Mouse (Mus musculus) myocyte (in vitro differentiated cells): ENCODE data around the gene Pin1rt1. TPM values are rescaled to one million over a fixed set of nuclear protein-coding genes. Genes with fewer than 3 reads are reported as not detected.

Experiments used
- H3K27me3 ChIP-seq: one replicate; pipeline ENCODE4 v1.6.1; 2011; ENCODE audit not compliant: control insufficient read depth, insufficient read depth, insufficient read length
- H3K36me3 ChIP-seq: one replicate; pipeline ENCODE4 v1.6.1; 2011; ENCODE audit not compliant: control insufficient read depth, insufficient read depth
- H3K4me2 ChIP-seq: one replicate; pipeline ENCODE4 v1.6.1; 2011; ENCODE audit warnings: low read depth, control low read depth
- H3K4me3 ChIP-seq: one replicate; pipeline ENCODE4 v1.5.1; 2011; ENCODE audit warnings: mild to moderate bottlenecking, control low read depth, moderate library complexity
- H3K79me2 ChIP-seq: one replicate; pipeline ENCODE4 v1.6.1; 2011; ENCODE audit not compliant: control insufficient read depth, insufficient read depth
- H3ac ChIP-seq: one replicate; pipeline ENCODE4 v1.6.1; 2011; ENCODE audit not compliant: control insufficient read depth, insufficient read length
- CEBPB ChIP-seq: IDR thresholded peaks from 2 replicates; pipeline ENCODE4 v1.6.1; 2011; ENCODE audit warnings: mild to moderate bottlenecking, moderate library complexity; ENCODE audit not compliant: poor library complexity, insufficient read depth, severe bottlenecking
- E2F4 ChIP-seq: IDR thresholded peaks from one replicate; pipeline ENCODE4 v1.6.1; 2011; ENCODE audit warnings: mild to moderate bottlenecking, control low read depth, moderate library complexity; ENCODE audit not compliant: insufficient read depth
- MAX ChIP-seq: IDR thresholded peaks from one replicate; pipeline ENCODE4 v1.6.1; 2011; ENCODE audit warnings: low read depth, mild to moderate bottlenecking, control low read depth
- MYOD1 ChIP-seq, 3 experiments: IDR thresholded peaks; one replicate each; pipeline ENCODE4 v1.6.1; 2011; ENCODE audit warnings: control low read depth in 2 of 3, low read depth in 2 of 3, mild to moderate bottlenecking in 2 of 3, moderate library complexity in 1 of 3; ENCODE audit not compliant: insufficient read length in 2 of 3, control insufficient read depth in 1 of 3
- MYOG ChIP-seq, 3 experiments: IDR thresholded peaks; one replicate each; pipeline ENCODE4 v1.6.1; 2011; ENCODE audit warnings: control low read depth in 2 of 3, low read depth in 2 of 3, mild to moderate bottlenecking in 2 of 3; ENCODE audit not compliant: insufficient read length in 2 of 3, control insufficient read depth in 1 of 3, insufficient read depth in 1 of 3
- POLR2A ChIP-seq: IDR thresholded peaks from one replicate; pipeline ENCODE4 v1.6.1; 2011; ENCODE audit warnings: low read depth, mild to moderate bottlenecking, control low read depth, moderate library complexity; ENCODE audit not compliant: insufficient read length
- POLR2AphosphoS2 ChIP-seq: IDR thresholded peaks from one replicate; pipeline ENCODE4 v1.6.1; 2011; ENCODE audit warnings: low read depth, control low read depth; ENCODE audit not compliant: insufficient read length
- REST ChIP-seq: IDR thresholded peaks from one replicate; pipeline ENCODE4 v1.6.1; 2011; ENCODE audit warnings: mild to moderate bottlenecking, control low read depth, moderate library complexity; ENCODE audit not compliant: insufficient read depth, insufficient read length
- SRF ChIP-seq: IDR thresholded peaks from one replicate; pipeline ENCODE4 v1.6.1; 2011; ENCODE audit warnings: low read depth; ENCODE audit not compliant: control insufficient read depth, insufficient read length
- TCF12 ChIP-seq: IDR thresholded peaks from one replicate; pipeline ENCODE4 v1.6.1; 2011; ENCODE audit warnings: mild to moderate bottlenecking, control low read depth; ENCODE audit not compliant: poor library complexity, insufficient read depth, severe bottlenecking
- TCF3 ChIP-seq: IDR thresholded peaks from one replicate; pipeline ENCODE4 v1.6.1; 2011; ENCODE audit warnings: low read depth, control low read depth; ENCODE audit not compliant: insufficient read length
- USF1 ChIP-seq: IDR thresholded peaks from one replicate; pipeline ENCODE4 v1.6.1; 2011; ENCODE audit warnings: low read depth, mild to moderate bottlenecking, control low read depth, moderate library complexity
- polyA plus RNA-seq: library from polyadenylated mRNA; unstranded; fragments of >200 nt; fragmentation: generic; extraction: Trizol; gene quantifications from one replicate; pipeline ENCODE4 v1.2.1, GENCODE M21; 2012; ENCODE audit warnings: missing spikeins

Pin1rt1 gene
- polyA plus RNA-seq, 1 experiment = not detected

DNA sequence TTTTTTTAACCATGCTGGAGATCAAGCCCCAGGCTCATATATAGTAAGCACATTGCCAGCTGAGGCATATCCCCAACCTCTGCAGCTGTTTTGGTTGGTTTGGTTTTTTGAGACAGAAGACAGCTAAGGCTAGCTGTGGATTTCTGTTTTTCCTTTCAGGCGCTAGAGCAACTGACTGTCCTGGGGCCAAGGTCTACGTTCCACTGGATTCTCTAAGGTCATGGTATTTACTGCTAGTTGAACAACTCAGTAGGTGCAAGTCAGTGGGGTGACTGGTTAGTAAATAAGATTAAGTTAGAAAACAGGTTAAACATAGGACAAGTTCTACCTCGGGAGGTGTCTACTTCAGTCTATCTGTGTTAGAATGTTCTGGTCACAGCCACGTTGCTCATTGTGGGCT lies 31.4 kb downstream of the Pin1rt1 start:
- Histone ChIP-seq H3K4me2 (peak overlapping the region; percentile 32), H3K4me3 (no peak overlapping the region), H3K36me3 (peaks cover 3% of the 10 kb centered on the region), H3K27me3 (no peaks in the 10 kb centered on the region), H3K79me2 (no peaks in the 10 kb centered on the region), H3ac (no peak overlapping the region)
- TF ChIP-seq POLR2AphosphoS2 = no peak
- TF ChIP-seq MYOD1 (IDR thresholded peaks at IDR 0.05; ENCODE audit: control insufficient read depth in 1 of 3, insufficient read length in 2 of 3, low read depth in 2 of 3) = no peak
- no peak for TF ChIP-seq SRF
- no peak for TF ChIP-seq TCF12
- TF ChIP-seq CEBPB = no peak
- no peak for TF ChIP-seq MAX
- TF ChIP-seq E2F4 = no peak
- TF ChIP-seq POLR2A = no peak
- TF ChIP-seq REST = no peak
- TF ChIP-seq TCF3 = no peak
- no peak for TF ChIP-seq USF1
- TF ChIP-seq MYOG (IDR thresholded peaks at IDR 0.05; ENCODE audit: control insufficient read depth in 1 of 3, insufficient read depth in 1 of 3, insufficient read length in 2 of 3, low read depth in 2 of 3) = no peak

- Histone ChIP-seq H3K79me2 (no peaks in the 10 kb centered on the region), H3ac (no peak overlapping the region), H3K4me3 (no peak overlapping the region), H3K4me2 (no peak overlapping the region), H3K27me3 (no peaks in the 10 kb centered on the region), H3K36me3 (no peaks in the 10 kb centered on the region)
- TF ChIP-seq SRF (no peak), E2F4 (no peak), REST (no peak), CEBPB (no peak), USF1 (no peak), TCF12 (no peak), MYOD1 (IDR thresholded peaks at IDR 0.05; ENCODE audit: control insufficient read depth in 1 of 3, insufficient read length in 2 of 3, low read depth in 2 of 3) (no peak), TCF3 (no peak), POLR2AphosphoS2 (no peak), MYOG (IDR thresholded peaks at IDR 0.05; ENCODE audit: control insufficient read depth in 1 of 3, insufficient read depth in 1 of 3, insufficient read length in 2 of 3, low read depth in 2 of 3) (no peak), MAX (no peak), POLR2A (no peak)
These were observed 38.9 kb downstream of the Pin1rt1 start for GRCm38 (mm10) chr2:104677326-104677725.

DNA sequence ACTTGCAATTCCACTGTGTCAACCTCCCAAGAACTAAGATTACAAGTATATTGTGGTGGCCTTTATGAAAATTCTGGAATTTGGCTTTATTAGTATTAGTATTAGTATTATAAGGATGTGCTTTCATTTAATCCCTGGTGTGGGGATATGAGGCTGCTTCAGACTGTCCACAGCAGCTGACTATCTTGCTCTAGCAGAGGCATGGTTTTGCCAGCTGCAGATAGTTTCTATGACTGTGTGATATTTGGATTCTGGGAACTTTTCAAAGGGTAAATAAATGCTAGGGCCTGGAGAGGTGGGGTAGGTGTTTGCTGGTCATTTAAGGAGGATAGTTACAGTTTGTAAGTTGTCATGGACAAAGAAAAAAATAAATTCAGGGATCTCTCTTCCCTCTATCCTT lies 44.5 kb downstream of the Pin1rt1 start:
- Histone ChIP-seq H3K36me3 (no peaks in the 10 kb centered on the region), H3K4me3 (no peak overlapping the region), H3K79me2 (no peaks in the 10 kb centered on the region), H3K27me3 (no peaks in the 10 kb centered on the region), H3ac (no peak overlapping the region), H3K4me2 (no peak overlapping the region)
- TF ChIP-seq TCF12 (no peak), REST (no peak), CEBPB (no peak), MYOG (IDR thresholded peaks at IDR 0.05; ENCODE audit: control insufficient read depth in 1 of 3, insufficient read depth in 1 of 3, insufficient read length in 2 of 3, low read depth in 2 of 3) (no peak), SRF (no peak), USF1 (no peak), TCF3 (no peak)

GRCm38 (mm10) chr2:104669122-104669804 lies 46.9 kb downstream of the Pin1rt1 start:
- Histone ChIP-seq H3K4me3 (no peak overlapping the region), H3K79me2 (no peaks in the 10 kb centered on the region), H3K36me3 (peaks cover 14% of the 10 kb centered on the region), H3ac (no peak overlapping the region), H3K27me3 (no peaks in the 10 kb centered on the region), H3K4me2 (no peak overlapping the region)
- TF ChIP-seq MYOG (IDR thresholded peaks at IDR 0.05; ENCODE audit: control insufficient read depth in 1 of 3, insufficient read depth in 1 of 3, insufficient read length in 2 of 3, low read depth in 2 of 3) (no peak), TCF12 (no peak)

Other genes starting within 250 kb of the Pin1rt1 start
- gene Hipk3, start 221.9 kb downstream of the Pin1rt1 start, polyA plus RNA-seq = 14.3 TPM
- gene Cstf3, start 125.9 kb downstream of the Pin1rt1 start, polyA plus RNA-seq = 12.0 TPM
- 7.8 TPM for gene Tcp11l1, start 4.2 kb downstream of the Pin1rt1 start, polyA plus RNA-seq
- 4.3 TPM for gene Depdc7, start 26.5 kb upstream of the Pin1rt1 start, polyA plus RNA-seq
- 4.1 TPM for gene Qser1, start 100.4 kb upstream of the Pin1rt1 start, polyA plus RNA-seq
- 0.48 TPM for gene Prrg4, start 133.5 kb upstream of the Pin1rt1 start, polyA plus RNA-seq
- gene Ccdc73, start 151.4 kb upstream of the Pin1rt1 start, polyA plus RNA-seq = 0.18 TPM